Mouse (Mus musculus): ENCODE measurements at regions not wholly inside any gene's neighbourhood (a gene's known extent, or its start where the extent isn't known, plus 50 kb on each side); places are given as distances from the start of the nearest gene placed in this dataset.

- 55% methylated on average over 2 of the region's 2 CpGs for WGBS
These were observed 79.3 kb upstream of the Csf3r start for GRCm38 (mm10) chr4:125945062-125945461.

GRCm38 (mm10) chr4:125959426-125959825, 64.9 kb upstream of the Csf3r start:
- Histone ChIP-seq H3K4me1 (ENCODE audit: control insufficient read depth, insufficient read depth, low read length) (peaks cover 5% of the 10 kb centered on the region; the same call in 1 of the 2 replicates), H3K9me3 (ENCODE audit: control insufficient read depth, low read length) (no peaks in the 10 kb centered on the region), H3K4me3 (replicated peaks; ENCODE audit: low read length) (no peak overlapping the region), H3K27ac (replicated peaks; ENCODE audit: low read depth, low read length) (no peak overlapping the region), H3K27me3 (ENCODE audit: control insufficient read depth, insufficient read depth, low read length) (0 out of 2 replicates have a peak, but pooled peaks cover 5% of the 10 kb centered on the region), H3K36me3 (ENCODE audit: control insufficient read depth, insufficient read depth, low read length) (no peaks in the 10 kb centered on the region), H3K4me2 (replicated peaks; ENCODE audit: low read depth, low read length, severe bottlenecking) (no peak overlapping the region), H3K9ac (ENCODE audit: low read depth, low read length, severe bottlenecking) (no peak overlapping the region)
- DNase-seq (ENCODE audit: low spot score) (no peak), ATAC-seq (ENCODE audit: low FRiP score, low read depth) (no peak)
- no peak for TF ChIP-seq POLR2A (IDR thresholded peaks at IDR 0.05; ENCODE audit: borderline replicate concordance, extremely low read depth, insufficient read depth, insufficient read length)
- 19% methylated on average over 9 of the region's 9 CpGs for WGBS

More at GRCm38 (mm10) chr4:125945062-125945461, 79.3 kb upstream of the Csf3r start:
- Histone ChIP-seq H3K4me3 (replicated peaks; ENCODE audit: low read length) (no peak overlapping the region), H3K4me2 (replicated peaks; ENCODE audit: low read depth, low read length, severe bottlenecking) (no peak overlapping the region), H3K9ac (ENCODE audit: low read depth, low read length, severe bottlenecking) (no peak overlapping the region), H3K27me3 (ENCODE audit: control insufficient read depth, insufficient read depth, low read length) (no peaks in the 10 kb centered on the region), H3K36me3 (ENCODE audit: control insufficient read depth, insufficient read depth, low read length) (no peaks in the 10 kb centered on the region), H3K9me3 (ENCODE audit: control insufficient read depth, low read length) (no peaks in the 10 kb centered on the region), H3K27ac (replicated peaks; ENCODE audit: low read depth, low read length) (no peak overlapping the region), H3K4me1 (ENCODE audit: control insufficient read depth, insufficient read depth, low read length) (no peaks in the 10 kb centered on the region)
- no peak for ATAC-seq (ENCODE audit: low FRiP score, low read depth)
- TF ChIP-seq POLR2A (IDR thresholded peaks at IDR 0.05; ENCODE audit: borderline replicate concordance, extremely low read depth, insufficient read depth, insufficient read length), result no peak
- DNase-seq (ENCODE audit: low spot score), result no peak

GRCm38 (mm10) chr4:125960704-125961279, 63.6 kb upstream of the Csf3r start:
- no peak overlapping the region for H3K27ac ChIP-seq (replicated peaks; ENCODE audit: low read depth, low read length)
- H3K9ac ChIP-seq (ENCODE audit: low read depth, low read length, severe bottlenecking), result no peak overlapping the region
- no peaks in the 10 kb centered on the region for H3K9me3 ChIP-seq (ENCODE audit: control insufficient read depth, low read length)
- H3K27me3 ChIP-seq (ENCODE audit: control insufficient read depth, insufficient read depth, low read length), result 0 out of 2 replicates have a peak, but pooled peaks cover 5% of the 10 kb centered on the region
- no peak for DNase-seq (ENCODE audit: low spot score)
- 15% methylated on average over 8 of the region's 8 CpGs for WGBS
- no peak for TF ChIP-seq POLR2A (IDR thresholded peaks at IDR 0.05; ENCODE audit: borderline replicate concordance, extremely low read depth, insufficient read depth, insufficient read length)
- ATAC-seq (ENCODE audit: low FRiP score, low read depth), result no peak
- H3K36me3 ChIP-seq (ENCODE audit: control insufficient read depth, insufficient read depth, low read length), result no peaks in the 10 kb centered on the region
- peaks cover 5% of the 10 kb centered on the region; the same call in 1 of the 2 replicates for H3K4me1 ChIP-seq (ENCODE audit: control insufficient read depth, insufficient read depth, low read length)
- no peak overlapping the region for H3K4me3 ChIP-seq (replicated peaks; ENCODE audit: low read length)
- no peak overlapping the region for H3K4me2 ChIP-seq (replicated peaks; ENCODE audit: low read depth, low read length, severe bottlenecking)

GRCm38 (mm10) chr4:125962677-125963076, 61.7 kb upstream of the Csf3r start:
- H3K4me3 ChIP-seq (replicated peaks; ENCODE audit: low read length), result no peak overlapping the region
- TF ChIP-seq POLR2A (IDR thresholded peaks at IDR 0.05; ENCODE audit: borderline replicate concordance, extremely low read depth, insufficient read depth, insufficient read length), result no peak
- no peak overlapping the region for H3K9ac ChIP-seq (ENCODE audit: low read depth, low read length, severe bottlenecking)
- no peaks in the 10 kb centered on the region for H3K36me3 ChIP-seq (ENCODE audit: control insufficient read depth, insufficient read depth, low read length)
- DNase-seq (ENCODE audit: low spot score) (peak; percentile 67), ATAC-seq (ENCODE audit: low FRiP score, low read depth) (no peak)
- peaks cover 5% of the 10 kb centered on the region; the same call in 1 of the 2 replicates for H3K4me1 ChIP-seq (ENCODE audit: control insufficient read depth, insufficient read depth, low read length)
- 0 out of 2 replicates have a peak, but pooled peaks cover 5% of the 10 kb centered on the region for H3K27me3 ChIP-seq (ENCODE audit: control insufficient read depth, insufficient read depth, low read length)
- WGBS, result 4% methylated on average over 7 of the region's 7 CpGs
- H3K27ac ChIP-seq (replicated peaks; ENCODE audit: low read depth, low read length), result no peak overlapping the region
- H3K4me2 ChIP-seq (replicated peaks; ENCODE audit: low read depth, low read length, severe bottlenecking), result no peak overlapping the region
- no peaks in the 10 kb centered on the region for H3K9me3 ChIP-seq (ENCODE audit: control insufficient read depth, low read length)
